Mouse (Mus musculus) granulocyte monocyte progenitor cell, adult 5-6 weeks (primary cell): ENCODE measurements around the gene Tgfb3. TPM values are rescaled to one million over a fixed set of nuclear protein-coding genes. Genes with fewer than 3 reads are reported as not detected.

Experiments used
- total RNA-seq, 2 experiments: library from RNA; stranded (forward) in 1 of 2; stranded (reverse) in 1 of 2; fragments of 200-712, 200-1000 nt in 1 of 2; fragments of >200 nt in 1 of 2; fragmentation: Nextera tagmentation in 1 of 2; gene quantifications; 2 replicates each; pipeline ENCODE4 v1.2.3; 2014 to 2017

The Tgfb3 gene
- total RNA-seq, 2 experiments from 2014 or later, result 0.36 TPM; not detected in 1

Other genes starting within 250 kb of the Tgfb3 start
- not detected in 2 replicates for gene Ift43, start 3.5 kb upstream of the Tgfb3 start, total RNA-seq (2014; fragmentation: Nextera tagmentation)
- 1.0 TPM in 1 of 2 replicates, not detected in the other for gene Ift43, start 3.5 kb upstream of the Tgfb3 start, total RNA-seq (2017)
- gene Gpatch2l, start 162.8 kb upstream of the Tgfb3 start, total RNA-seq (2014; fragmentation: Nextera tagmentation), result 17.0 and 29.2 TPM in 2 replicates
- 22.0 and 23.3 TPM in 2 replicates for gene Gpatch2l, start 162.8 kb upstream of the Tgfb3 start, total RNA-seq (2017)